Mouse (Mus musculus): ENCODE measurements around the gene Tmcc3. TPM values are rescaled to one million over a fixed set of nuclear protein-coding genes. Genes with fewer than 3 reads are reported as not detected.

The Tmcc3 gene
- polyA plus RNA-seq, 1 experiment, result not detected

DNA sequence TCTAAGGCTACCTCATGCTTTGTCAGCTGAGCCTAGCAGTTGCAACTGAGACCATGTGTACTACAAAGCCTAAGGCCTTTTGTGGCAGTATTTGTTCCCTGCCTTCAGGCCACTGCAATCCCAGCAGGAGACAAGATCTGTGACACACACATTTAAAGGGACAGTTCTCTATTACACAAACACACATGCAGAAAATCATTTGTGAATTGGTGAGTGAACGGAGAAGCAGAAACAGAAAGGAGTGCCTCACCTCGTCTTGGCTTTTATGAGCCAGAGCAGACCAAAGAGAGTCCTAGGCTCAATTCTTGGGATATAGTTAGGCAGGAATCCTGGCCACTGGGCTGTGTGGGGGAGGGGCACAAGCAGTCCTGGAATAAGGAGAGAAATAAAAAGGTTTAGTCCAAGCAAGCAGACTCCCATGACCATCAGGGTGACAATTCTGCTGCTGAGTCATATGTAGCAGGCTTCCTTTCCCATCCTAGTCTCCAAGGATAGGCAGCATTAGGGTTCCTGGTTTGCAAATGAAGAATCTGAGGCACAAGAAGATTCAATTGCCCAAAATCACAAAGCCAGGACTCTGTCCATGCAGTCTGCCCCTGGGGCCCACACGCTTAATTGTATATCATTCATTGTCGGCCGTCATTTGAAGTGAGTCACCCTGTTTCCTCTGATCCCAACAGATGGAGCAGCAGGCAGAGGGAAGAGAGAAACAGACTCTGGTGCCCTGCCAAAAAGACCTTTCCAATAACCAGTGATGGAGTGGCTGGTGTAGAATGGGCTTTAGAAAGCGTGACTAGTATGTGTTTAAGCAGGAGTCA lies 16.6 kb upstream of the Tmcc3 start:
- 67% methylated on average over 6 of the region's 6 CpGs for WGBS
- Histone ChIP-seq H3K27ac (ENCODE audit: insufficient read depth, low read depth, low read length) (no peak overlapping the region), H3K4me1 (ENCODE audit: control insufficient read depth, insufficient read depth, low read length) (no peaks in the 10 kb centered on the region), H3K4me3 (ENCODE audit: insufficient read depth, low read depth, low read length) (no peak overlapping the region)
- TF ChIP-seq POLR2A (IDR thresholded peaks at IDR 0.05; ENCODE audit: insufficient read depth, low read depth, low read length) (no peak), CTCF (IDR thresholded peaks at IDR 0.05; ENCODE audit: insufficient read depth, low read depth, low read length) (no peak)

GRCm38 (mm10) chr10:94295923-94296605 lies 15.7 kb upstream of the Tmcc3 start:
- H3K27ac ChIP-seq (ENCODE audit: insufficient read depth, low read depth, low read length), result no peak overlapping the region
- H3K4me3 ChIP-seq (ENCODE audit: insufficient read depth, low read depth, low read length), result no peak overlapping the region
- TF ChIP-seq POLR2A (IDR thresholded peaks at IDR 0.05; ENCODE audit: insufficient read depth, low read depth, low read length) (no peak), CTCF (IDR thresholded peaks at IDR 0.05; ENCODE audit: insufficient read depth, low read depth, low read length) (no peak)
- no peaks in the 10 kb centered on the region for H3K4me1 ChIP-seq (ENCODE audit: control insufficient read depth, insufficient read depth, low read length)
- WGBS, result 94% methylated on average over 5 of the region's 5 CpGs

GRCm38 (mm10) chr10:94298471-94298870 lies 13.3 kb upstream of the Tmcc3 start, which contains the start of gene Gm4792:
Gene Gm4792 (minus strand): TSS chr10:94298703.
- WGBS, result 89% methylated on average over 3 of the region's 3 CpGs

DNA sequence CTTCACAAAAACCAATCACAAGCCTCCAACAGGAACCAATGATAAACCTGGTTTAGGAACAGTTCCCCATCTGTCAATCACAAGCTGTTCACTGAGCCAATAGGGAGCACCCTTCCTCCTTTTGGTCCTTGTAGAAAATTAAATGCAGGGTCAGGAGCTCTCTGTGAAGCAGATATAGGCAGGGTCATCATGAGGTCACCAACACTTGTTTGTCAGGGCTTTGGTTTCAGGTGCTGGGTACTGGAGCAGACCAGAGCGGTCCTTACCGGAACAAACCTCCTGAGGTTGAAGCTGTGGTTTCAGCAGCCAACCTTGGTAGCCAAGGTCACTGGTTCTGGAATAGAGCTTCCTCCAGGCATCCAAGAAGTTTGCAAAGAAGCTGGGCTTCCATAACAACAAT lies 12.4 kb upstream of the Tmcc3 start:
- TF ChIP-seq POLR2A (IDR thresholded peaks at IDR 0.05; ENCODE audit: insufficient read depth, low read depth, low read length), result no peak
- TF ChIP-seq CTCF (IDR thresholded peaks at IDR 0.05; ENCODE audit: insufficient read depth, low read depth, low read length), result no peak
- Histone ChIP-seq H3K27ac (ENCODE audit: insufficient read depth, low read depth, low read length) (no peak overlapping the region), H3K4me3 (ENCODE audit: insufficient read depth, low read depth, low read length) (no peak overlapping the region), H3K4me1 (ENCODE audit: control insufficient read depth, insufficient read depth, low read length) (no peaks in the 10 kb centered on the region)
- WGBS, result 97% methylated on average over 2 of the region's 2 CpGs

More at GRCm38 (mm10) chr10:94298471-94298870, 13.3 kb upstream of the Tmcc3 start, which contains the start of gene Gm4792:
- H3K4me1 ChIP-seq (ENCODE audit: control insufficient read depth, insufficient read depth, low read length), result no peaks in the 10 kb centered on the region
- H3K27ac ChIP-seq (ENCODE audit: insufficient read depth, low read depth, low read length), result no peak within 1 kb of the TSS
- H3K4me3 ChIP-seq (ENCODE audit: insufficient read depth, low read depth, low read length), result no peak within 1 kb of the TSS
- TF ChIP-seq CTCF (IDR thresholded peaks at IDR 0.05; ENCODE audit: insufficient read depth, low read depth, low read length), result no peak
- TF ChIP-seq POLR2A (IDR thresholded peaks at IDR 0.05; ENCODE audit: insufficient read depth, low read depth, low read length), result no peak

DNA sequence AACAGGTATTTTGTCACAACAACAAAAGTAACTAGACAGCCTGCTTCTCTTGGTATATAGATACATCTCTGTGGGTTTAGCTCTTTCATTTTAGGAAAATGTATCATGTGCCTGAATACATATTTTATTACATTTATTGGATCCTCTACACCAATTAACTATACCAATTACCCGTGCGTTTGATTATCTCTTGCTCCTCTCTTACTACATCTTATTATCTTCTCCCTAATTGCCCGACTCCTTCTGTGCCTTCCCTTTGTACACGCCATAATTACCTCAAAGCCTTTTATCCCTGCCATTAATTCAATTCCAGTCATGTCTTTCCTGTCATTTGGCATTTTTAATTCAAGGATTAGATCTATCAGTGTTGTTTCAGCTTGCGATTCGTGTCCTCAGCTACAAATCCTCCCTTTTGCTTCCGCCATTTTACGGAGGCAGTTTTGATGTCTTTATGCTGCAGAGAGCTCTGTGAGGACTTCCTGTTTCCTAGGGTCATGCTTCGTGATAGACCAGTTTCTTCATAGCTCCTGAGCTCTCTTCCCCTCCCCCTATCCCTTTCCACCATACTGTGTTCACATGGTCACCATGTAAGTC lies 7.6 kb upstream of the Tmcc3 start:
- H3K27ac ChIP-seq (ENCODE audit: insufficient read depth, low read depth, low read length), result no peak overlapping the region
- no peaks in the 10 kb centered on the region for H3K4me1 ChIP-seq (ENCODE audit: control insufficient read depth, insufficient read depth, low read length)
- TF ChIP-seq POLR2A (IDR thresholded peaks at IDR 0.05; ENCODE audit: insufficient read depth, low read depth, low read length) (no peak), CTCF (IDR thresholded peaks at IDR 0.05; ENCODE audit: insufficient read depth, low read depth, low read length) (no peak)
- no peak overlapping the region for H3K4me3 ChIP-seq (ENCODE audit: insufficient read depth, low read depth, low read length)
- 72% methylated on average over 9 of the region's 9 CpGs for WGBS

DNA sequence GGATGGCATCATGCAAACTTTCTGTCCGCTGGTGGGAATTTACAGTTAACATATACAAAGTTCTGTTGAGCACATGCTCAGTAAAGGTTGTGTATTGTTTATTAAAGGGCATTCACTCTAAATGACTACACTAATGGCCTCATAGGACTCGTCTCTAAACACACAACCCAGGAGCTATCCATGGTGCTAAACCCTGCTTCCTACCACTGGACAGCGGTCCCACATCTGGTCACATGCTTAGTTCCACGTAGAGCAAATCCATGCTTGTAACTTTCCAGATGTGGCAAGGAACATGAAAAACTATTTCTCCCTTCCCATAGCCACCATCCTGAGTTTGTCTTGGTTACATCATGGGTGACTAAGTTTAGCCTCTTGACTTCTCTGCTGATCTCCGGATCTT lies 6.2 kb upstream of the Tmcc3 start:
- Histone ChIP-seq H3K27ac (ENCODE audit: insufficient read depth, low read depth, low read length) (no peak overlapping the region), H3K4me1 (ENCODE audit: control insufficient read depth, insufficient read depth, low read length) (no peaks in the 10 kb centered on the region)
- 72% methylated on average over 5 of the region's 5 CpGs for WGBS

GRCm38 (mm10) chr10:94310499-94311267 lies 1.1 kb upstream of the Tmcc3 start:
- Histone ChIP-seq H3K4me1 (ENCODE audit: control insufficient read depth, insufficient read depth, low read length) (peaks cover 12% of the 10 kb centered on the region), H3K4me3 (ENCODE audit: insufficient read depth, low read depth, low read length) (no peak overlapping the region), H3K27ac (ENCODE audit: insufficient read depth, low read depth, low read length) (no peak overlapping the region)
- TF ChIP-seq POLR2A (IDR thresholded peaks at IDR 0.05; ENCODE audit: insufficient read depth, low read depth, low read length), result no peak
- TF ChIP-seq CTCF (IDR thresholded peaks at IDR 0.05; ENCODE audit: insufficient read depth, low read depth, low read length), result no peak
- WGBS, result 67% methylated on average over 7 of the region's 9 CpGs

More for the DNA sequence above, 6.2 kb upstream of the Tmcc3 start:
- TF ChIP-seq POLR2A (IDR thresholded peaks at IDR 0.05; ENCODE audit: insufficient read depth, low read depth, low read length), result no peak
- TF ChIP-seq CTCF (IDR thresholded peaks at IDR 0.05; ENCODE audit: insufficient read depth, low read depth, low read length), result no peak
- H3K4me3 ChIP-seq (ENCODE audit: insufficient read depth, low read depth, low read length), result no peak overlapping the region

DNA sequence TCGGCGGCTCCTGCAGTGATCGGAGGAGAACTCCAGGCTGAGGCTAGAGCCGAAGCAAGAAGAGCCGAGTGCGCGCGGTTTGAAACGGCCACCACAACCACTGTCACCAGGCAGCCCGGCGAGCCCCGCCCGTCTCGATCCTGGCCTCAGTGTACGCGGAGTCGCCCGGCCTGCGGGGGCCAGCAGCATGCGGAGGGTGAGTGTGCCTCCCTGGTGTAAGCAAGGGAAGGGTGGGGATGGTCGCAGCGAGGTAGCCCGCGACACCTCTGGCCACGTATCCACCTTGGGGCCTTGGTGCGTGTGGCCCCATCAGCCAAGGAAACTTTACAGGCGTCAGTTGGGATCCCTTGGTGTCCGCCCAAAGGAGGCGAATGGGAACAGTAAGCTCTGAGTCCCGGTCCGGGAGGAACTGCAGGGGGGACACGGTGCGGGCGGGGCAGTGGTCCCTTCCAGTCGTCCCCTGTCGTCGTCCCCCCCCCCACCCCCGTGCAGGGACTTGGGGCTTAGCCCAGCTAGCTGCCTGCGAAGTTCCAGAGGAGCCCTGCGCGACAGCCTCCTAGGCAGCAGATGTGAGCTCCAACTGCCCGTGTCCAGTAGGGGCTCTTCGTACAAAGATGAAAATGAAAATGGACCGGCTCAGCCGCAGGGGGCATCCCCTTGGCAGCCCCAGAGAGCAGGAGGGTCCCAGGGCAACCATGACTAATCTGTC lies 412 bp downstream of the Tmcc3 start:
- 2% methylated on average over 45 of the region's 45 CpGs for WGBS
- Histone ChIP-seq H3K4me1 (ENCODE audit: control insufficient read depth, insufficient read depth, low read length) (peaks cover 12% of the 10 kb centered on the region), H3K27ac (ENCODE audit: insufficient read depth, low read depth, low read length) (no peak overlapping the region), H3K4me3 (ENCODE audit: insufficient read depth, low read depth, low read length) (peak overlapping the region; percentile 37)
- no peak for TF ChIP-seq CTCF (IDR thresholded peaks at IDR 0.05; ENCODE audit: insufficient read depth, low read depth, low read length)
- no peak for TF ChIP-seq POLR2A (IDR thresholded peaks at IDR 0.05; ENCODE audit: insufficient read depth, low read depth, low read length)
